Mouse (Mus musculus) myocyte (in vitro differentiated cells): ENCODE measurements around the gene Dbh.

Experiments
- E2F4 ChIP-seq: IDR thresholded peaks from one replicate; pipeline ENCODE4 v1.6.1; 2011; ENCODE audit warnings: mild to moderate bottlenecking, control low read depth, moderate library complexity; ENCODE audit not compliant: insufficient read depth
- MAX ChIP-seq: IDR thresholded peaks from one replicate; pipeline ENCODE4 v1.6.1; 2011; ENCODE audit warnings: low read depth, mild to moderate bottlenecking, control low read depth
- MYOG ChIP-seq, 3 experiments: IDR thresholded peaks; one replicate each; pipeline ENCODE4 v1.6.1; 2011; ENCODE audit warnings: control low read depth in 2 of 3, low read depth in 2 of 3, mild to moderate bottlenecking in 2 of 3; ENCODE audit not compliant: insufficient read length in 2 of 3, control insufficient read depth in 1 of 3, insufficient read depth in 1 of 3
- POLR2A ChIP-seq: IDR thresholded peaks from one replicate; pipeline ENCODE4 v1.6.1; 2011; ENCODE audit warnings: low read depth, mild to moderate bottlenecking, control low read depth, moderate library complexity; ENCODE audit not compliant: insufficient read length
- POLR2AphosphoS2 ChIP-seq: IDR thresholded peaks from one replicate; pipeline ENCODE4 v1.6.1; 2011; ENCODE audit warnings: low read depth, control low read depth; ENCODE audit not compliant: insufficient read length
- REST ChIP-seq: IDR thresholded peaks from one replicate; pipeline ENCODE4 v1.6.1; 2011; ENCODE audit warnings: mild to moderate bottlenecking, control low read depth, moderate library complexity; ENCODE audit not compliant: insufficient read depth, insufficient read length
- TCF12 ChIP-seq: IDR thresholded peaks from one replicate; pipeline ENCODE4 v1.6.1; 2011; ENCODE audit warnings: mild to moderate bottlenecking, control low read depth; ENCODE audit not compliant: poor library complexity, insufficient read depth, severe bottlenecking
- USF1 ChIP-seq: IDR thresholded peaks from one replicate; pipeline ENCODE4 v1.6.1; 2011; ENCODE audit warnings: low read depth, mild to moderate bottlenecking, control low read depth, moderate library complexity

DNA sequence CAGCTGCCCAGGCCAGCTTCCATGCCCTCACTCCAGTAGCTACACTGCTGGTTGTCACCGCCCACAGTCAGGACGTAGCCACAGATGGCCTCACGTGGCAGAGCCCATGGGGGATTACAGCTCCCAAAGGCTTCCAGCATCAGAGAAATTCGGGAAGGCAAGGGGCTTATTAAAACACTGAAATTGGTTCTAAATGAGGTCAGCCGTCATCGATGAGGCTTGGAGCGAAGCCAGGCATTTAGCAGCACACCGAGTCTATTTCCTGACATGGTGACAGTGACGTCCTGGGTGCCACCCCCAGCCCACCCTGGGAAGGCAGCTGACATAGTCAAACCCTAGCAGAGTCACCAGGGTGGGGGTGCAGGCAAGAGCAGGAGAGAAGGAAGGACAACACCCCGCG is 2.4 kb upstream of the Dbh start:
- TF ChIP-seq REST (no peak), MAX (no peak), POLR2AphosphoS2 (no peak), POLR2A (no peak), MYOG (IDR thresholded peaks at IDR 0.05; ENCODE audit: control insufficient read depth in 1 of 3, insufficient read depth in 1 of 3, insufficient read length in 2 of 3, low read depth in 2 of 3) (no peak), USF1 (no peak), TCF12 (no peak), E2F4 (no peak)
